Mouse (Mus musculus): ENCODE measurements around the gene Ggta1. TPM values are rescaled to one million over a fixed set of nuclear protein-coding genes. Genes with fewer than 3 reads are reported as not detected.

Gene Ggta1
- polyA plus RNA-seq, 1 experiment from 2014 or later, result 46.5 TPM

GRCm38 (mm10) chr2:35433428-35433827 lies 29.6 kb downstream of the Ggta1 start:
- Histone ChIP-seq H3K36me3 (peaks cover 7% of the 10 kb centered on the region; the same call in 1 of the 2 replicates), H3K9me3 (replicated peaks) (no peaks in the 10 kb centered on the region), H3K27me3 (replicated peaks) (no peaks in the 10 kb centered on the region), H3K9ac (no peak overlapping the region), H3K4me2 (no peak overlapping the region), H3K4me3 (no peak overlapping the region), H3K27ac (ENCODE audit: poor library complexity, severe bottlenecking) (peak overlapping the region; percentile 60), H3K4me1 (replicated peaks) (peaks cover 49% of the 10 kb centered on the region)
- ATAC-seq (ENCODE audit: insufficient number of reproducible peaks, low FRiP score), result peak; percentile 20; the same call in 1 of the 2 replicates
- WGBS, result 46% methylated on average over 4 of the region's 4 CpGs

GRCm38 (mm10) chr2:35432472-35432871 lies 30.6 kb downstream of the Ggta1 start:
- Histone ChIP-seq H3K27me3 (replicated peaks) (no peaks in the 10 kb centered on the region), H3K4me3 (peak overlapping the region; percentile 29), H3K36me3 (peaks cover 7% of the 10 kb centered on the region; the same call in 1 of the 2 replicates), H3K4me1 (replicated peaks) (peaks cover 58% of the 10 kb centered on the region), H3K27ac (ENCODE audit: poor library complexity, severe bottlenecking) (peak overlapping the region; percentile 60), H3K9ac (peak overlapping the region; percentile 56; the same call in 1 of the 2 replicates), H3K9me3 (replicated peaks) (no peaks in the 10 kb centered on the region), H3K4me2 (peak overlapping the region; percentile 62)
- WGBS, result 24% methylated on average over 7 of the region's 7 CpGs
- ATAC-seq (ENCODE audit: insufficient number of reproducible peaks, low FRiP score), result peak; percentile 69; the same call in 1 of the 2 replicates

GRCm38 (mm10) chr2:35432011-35432410 lies 31.0 kb downstream of the Ggta1 start:
- Histone ChIP-seq H3K27me3 (replicated peaks) (no peaks in the 10 kb centered on the region), H3K36me3 (peaks cover 7% of the 10 kb centered on the region; the same call in 1 of the 2 replicates), H3K4me3 (peak overlapping the region; percentile 29), H3K27ac (ENCODE audit: poor library complexity, severe bottlenecking) (peak overlapping the region; percentile 60), H3K9me3 (replicated peaks) (no peaks in the 10 kb centered on the region), H3K9ac (peak overlapping the region; percentile 56; the same call in 1 of the 2 replicates), H3K4me1 (replicated peaks) (peaks cover 58% of the 10 kb centered on the region), H3K4me2 (peak overlapping the region; percentile 62)
- WGBS, result 18% methylated on average over 7 of the region's 7 CpGs
- ATAC-seq (ENCODE audit: insufficient number of reproducible peaks, low FRiP score), result 0 out of 2 replicates have a peak, but pooled peaks have one; percentile 17

GRCm38 (mm10) chr2:35430806-35431205 lies 32.2 kb downstream of the Ggta1 start:
- Histone ChIP-seq H3K4me2 (no peak overlapping the region), H3K27me3 (replicated peaks) (no peaks in the 10 kb centered on the region), H3K4me1 (replicated peaks) (peaks cover 59% of the 10 kb centered on the region), H3K4me3 (no peak overlapping the region), H3K9me3 (replicated peaks) (no peaks in the 10 kb centered on the region), H3K9ac (no peak overlapping the region), H3K36me3 (peaks cover 7% of the 10 kb centered on the region; the same call in 1 of the 2 replicates), H3K27ac (ENCODE audit: poor library complexity, severe bottlenecking) (no peak overlapping the region)
- 89% methylated on average over 8 of the region's 8 CpGs for WGBS
- no peak for ATAC-seq (ENCODE audit: insufficient number of reproducible peaks, low FRiP score)

- Histone ChIP-seq H3K27ac (ENCODE audit: poor library complexity, severe bottlenecking) (no peak overlapping the region), H3K9me3 (replicated peaks) (no peaks in the 10 kb centered on the region), H3K4me1 (replicated peaks) (peaks cover 48% of the 10 kb centered on the region), H3K9ac (no peak overlapping the region), H3K4me2 (no peak overlapping the region), H3K27me3 (replicated peaks) (no peaks in the 10 kb centered on the region), H3K36me3 (peaks cover 15% of the 10 kb centered on the region), H3K4me3 (no peak overlapping the region)
- WGBS, result 66% methylated on average over 4 of the region's 4 CpGs
- no peak for ATAC-seq (ENCODE audit: insufficient number of reproducible peaks, low FRiP score)
These were observed 34.3 kb downstream of the Ggta1 start for GRCm38 (mm10) chr2:35428615-35429300.

- H3K9me3 ChIP-seq (replicated peaks), result no peaks in the 10 kb centered on the region
- H3K9ac ChIP-seq, result no peak overlapping the region
- no peak overlapping the region for H3K27ac ChIP-seq (ENCODE audit: poor library complexity, severe bottlenecking)
- H3K27me3 ChIP-seq (replicated peaks), result no peaks in the 10 kb centered on the region
- H3K4me3 ChIP-seq, result no peak overlapping the region
- ATAC-seq (ENCODE audit: insufficient number of reproducible peaks, low FRiP score), result no peak
- no peak overlapping the region for H3K4me2 ChIP-seq
- peaks cover 26% of the 10 kb centered on the region for H3K36me3 ChIP-seq
- WGBS, result 70% methylated on average over 2 of the region's 2 CpGs
- H3K4me1 ChIP-seq (replicated peaks), result peaks cover 36% of the 10 kb centered on the region
These were observed 35.5 kb downstream of the Ggta1 start for GRCm38 (mm10) chr2:35427559-35427958.

- Histone ChIP-seq H3K27ac (ENCODE audit: poor library complexity, severe bottlenecking) (no peak overlapping the region), H3K27me3 (replicated peaks) (no peaks in the 10 kb centered on the region), H3K9ac (no peak overlapping the region), H3K36me3 (peaks cover 56% of the 10 kb centered on the region), H3K4me2 (no peak overlapping the region), H3K4me3 (no peak overlapping the region), H3K4me1 (replicated peaks) (peaks cover 20% of the 10 kb centered on the region), H3K9me3 (replicated peaks) (peaks cover 7% of the 10 kb centered on the region)
- 91% methylated on average over 1 of the region's 1 CpGs for WGBS
- no peak for ATAC-seq (ENCODE audit: insufficient number of reproducible peaks, low FRiP score)
These were observed 39.2 kb downstream of the Ggta1 start for GRCm38 (mm10) chr2:35423711-35424339.

- H3K4me3 ChIP-seq, result no peak overlapping the region
- ATAC-seq (ENCODE audit: insufficient number of reproducible peaks, low FRiP score), result no peak
- 90% methylated on average over 3 of the region's 3 CpGs for WGBS
- H3K9me3 ChIP-seq (replicated peaks), result peaks cover 8% of the 10 kb centered on the region
- no peaks in the 10 kb centered on the region for H3K27me3 ChIP-seq (replicated peaks)
- no peak overlapping the region for H3K27ac ChIP-seq (ENCODE audit: poor library complexity, severe bottlenecking)
- no peak overlapping the region for H3K9ac ChIP-seq
- 0 out of 2 replicates have a peak, but pooled peaks cover 8% of the 10 kb centered on the region for H3K4me1 ChIP-seq (replicated peaks)
- no peak overlapping the region for H3K4me2 ChIP-seq
- peaks cover 58% of the 10 kb centered on the region for H3K36me3 ChIP-seq
These were observed 40.6 kb downstream of the Ggta1 start for GRCm38 (mm10) chr2:35422384-35422783.

GRCm38 (mm10) chr2:35420681-35421080 lies 42.4 kb downstream of the Ggta1 start:
- ATAC-seq (ENCODE audit: insufficient number of reproducible peaks, low FRiP score), result no peak
- WGBS, result 56% methylated on average over 1 of the region's 1 CpGs
- Histone ChIP-seq H3K27ac (ENCODE audit: poor library complexity, severe bottlenecking) (no peak overlapping the region), H3K4me3 (no peak overlapping the region), H3K9ac (no peak overlapping the region), H3K4me1 (replicated peaks) (0 out of 2 replicates have a peak, but pooled peaks cover 13% of the 10 kb centered on the region), H3K9me3 (replicated peaks) (peaks cover 8% of the 10 kb centered on the region), H3K27me3 (replicated peaks) (no peaks in the 10 kb centered on the region), H3K4me2 (no peak overlapping the region), H3K36me3 (peaks cover 57% of the 10 kb centered on the region)

- no peak overlapping the region for H3K27ac ChIP-seq (ENCODE audit: poor library complexity, severe bottlenecking)
- no peak overlapping the region for H3K9ac ChIP-seq
- no peak overlapping the region for H3K4me3 ChIP-seq
- peaks cover 53% of the 10 kb centered on the region for H3K36me3 ChIP-seq
- H3K4me1 ChIP-seq (replicated peaks), result 0 out of 2 replicates have a peak, but pooled peaks cover 9% of the 10 kb centered on the region
- H3K27me3 ChIP-seq (replicated peaks), result no peaks in the 10 kb centered on the region
- 86% methylated on average over 2 of the region's 2 CpGs for WGBS
- ATAC-seq (ENCODE audit: insufficient number of reproducible peaks, low FRiP score), result no peak
- H3K9me3 ChIP-seq (replicated peaks), result peaks cover 8% of the 10 kb centered on the region
- no peak overlapping the region for H3K4me2 ChIP-seq
These were observed 43.4 kb downstream of the Ggta1 start for GRCm38 (mm10) chr2:35419671-35420070.

GRCm38 (mm10) chr2:35419243-35419642 lies 43.8 kb downstream of the Ggta1 start:
- Histone ChIP-seq H3K27ac (ENCODE audit: poor library complexity, severe bottlenecking) (no peak overlapping the region), H3K36me3 (peaks cover 53% of the 10 kb centered on the region), H3K9ac (no peak overlapping the region), H3K4me1 (replicated peaks) (0 out of 2 replicates have a peak, but pooled peaks cover 9% of the 10 kb centered on the region), H3K27me3 (replicated peaks) (no peaks in the 10 kb centered on the region), H3K4me2 (no peak overlapping the region), H3K9me3 (replicated peaks) (peaks cover 8% of the 10 kb centered on the region), H3K4me3 (no peak overlapping the region)
- no peak for ATAC-seq (ENCODE audit: insufficient number of reproducible peaks, low FRiP score)
- 93% methylated on average over 4 of the region's 4 CpGs for whole genome bisulfite sequencing
